Mouse (Mus musculus) small intestine, adult 2 months (tissue): ENCODE data around the gene Taar6.

ENCODE experiments used
- CTCF ChIP-seq: fragments of 200-500 bp; IDR thresholded peaks from 2 replicates; pipeline ENCODE4 v1.5.1; 2012; ENCODE audit warnings: low read depth, mild to moderate bottlenecking, control low read depth, inconsistent platforms, low read length, moderate library complexity, mixed read lengths; ENCODE audit not compliant: insufficient replicate concordance, insufficient read length; ENCODE audit errors: extremely low read depth
- POLR2A ChIP-seq: fragments of 200-500 bp; IDR thresholded peaks from 2 replicates; pipeline ENCODE4 v1.6.1; 2012; ENCODE audit warnings: low read depth, mild to moderate bottlenecking, control low read depth, inconsistent platforms, low read length, moderate library complexity

DNA sequence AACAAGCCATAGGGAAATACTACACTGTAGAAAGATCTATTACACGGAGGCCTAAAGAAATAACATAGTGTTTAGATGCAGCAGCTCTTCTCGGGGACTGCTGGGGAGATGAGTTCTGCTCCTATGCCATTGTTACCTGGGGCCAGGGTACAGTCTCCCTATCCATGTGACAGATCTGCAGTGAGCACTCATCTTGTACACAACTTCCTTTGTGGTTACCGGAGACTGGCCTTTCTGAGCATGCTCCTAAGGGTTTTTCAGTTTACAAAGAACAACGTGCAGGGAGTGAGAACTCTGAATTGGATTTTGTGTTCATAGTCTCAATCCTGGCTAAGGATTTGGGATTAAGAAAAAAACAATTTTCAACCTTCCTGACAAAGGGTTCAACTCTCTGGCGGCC is 973 bp upstream of the Taar6 start:
- no peak for TF ChIP-seq POLR2A
- TF ChIP-seq CTCF: no peak
